Mouse (Mus musculus) liver, adult 2 months (tissue): ENCODE data around the gene Meis3.

Experiments used
- CTCF ChIP-seq: fragments of 200-500 bp; IDR thresholded peaks from 2 replicates; pipeline ENCODE4 v1.5.1; 2011; ENCODE audit warnings: low read depth, low read length, control low read depth
- POLR2A ChIP-seq: fragments of 200-500 bp; IDR thresholded peaks from 2 replicates; pipeline ENCODE4 v1.6.1; 2011; ENCODE audit warnings: low read length, control low read depth; ENCODE audit not compliant: insufficient read depth; ENCODE audit errors: extremely low read depth

DNA sequence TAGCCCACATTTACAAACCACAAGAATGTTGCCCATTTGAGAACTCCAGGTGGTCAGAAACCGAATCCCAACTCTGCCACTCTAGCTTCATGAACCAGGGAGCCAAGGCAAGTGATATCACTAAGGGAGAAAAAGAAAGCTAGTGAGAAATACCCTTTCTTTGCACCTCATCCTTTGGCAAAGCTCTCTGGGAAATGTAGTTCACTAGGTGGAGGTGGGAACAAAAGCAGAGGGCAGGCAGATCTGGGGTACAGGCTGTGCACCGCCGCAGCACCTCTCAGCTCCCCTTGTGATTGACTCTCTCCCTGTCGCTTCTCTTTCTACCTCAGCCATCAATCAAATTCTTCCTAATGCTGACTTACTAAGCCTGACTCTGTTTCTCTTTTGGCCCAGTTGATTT is 3.2 kb downstream of the Meis3 start:
- TF ChIP-seq CTCF = no peak
- no peak for TF ChIP-seq POLR2A
